Mouse (Mus musculus): ENCODE results near the gene Vcl.

- TF ChIP-seq POLR2A (IDR thresholded peaks at IDR 0.05; ENCODE audit: control insufficient read depth, extremely low read depth, insufficient read depth, low read length, poor library complexity) (no peak), CTCF (IDR thresholded peaks at IDR 0.05; ENCODE audit: borderline replicate concordance, control insufficient read depth, extremely low read depth, insufficient read depth, low read length, poor library complexity) (no peak)
These were observed 39.9 kb downstream of the Vcl start for GRCm38 (mm10) chr14:20969066-20969465.
